Mouse (Mus musculus) olfactory bulb, adult 2 months (tissue): ENCODE results near the gene Snx33. TPM values are rescaled to one million over a fixed set of nuclear protein-coding genes. Genes with fewer than 3 reads are reported as not detected.

ENCODE experiments used
- H3K27ac ChIP-seq: fragments of 200-500 bp; 2 replicates; pipeline ENCODE4 v1.5.1; 2012; ENCODE audit warnings: low read depth, low read length; ENCODE audit not compliant: insufficient read depth
- H3K4me1 ChIP-seq: fragments of 200-500 bp; 2 replicates; pipeline ENCODE4 v1.6.1; 2012; ENCODE audit warnings: low read length; ENCODE audit not compliant: control insufficient read depth, insufficient read depth
- H3K4me3 ChIP-seq: fragments of 200-500 bp; 2 replicates; pipeline ENCODE4 v1.5.1; 2012; ENCODE audit warnings: mild to moderate bottlenecking, low read depth, low read length, moderate library complexity; ENCODE audit not compliant: insufficient read depth
- CTCF ChIP-seq: fragments of 200-500 bp; IDR thresholded peaks from 2 replicates; pipeline ENCODE4 v1.5.1; 2012; ENCODE audit warnings: low read depth, mild to moderate bottlenecking, low read length, moderate library complexity; ENCODE audit not compliant: insufficient read depth
- POLR2A ChIP-seq: fragments of 200-500 bp; IDR thresholded peaks from 2 replicates; pipeline ENCODE4 v1.6.1; 2012; ENCODE audit warnings: mild to moderate bottlenecking, low read depth, low read length, moderate library complexity; ENCODE audit not compliant: insufficient read depth
- WGBS: fragments of 180-500 bp; shearing (Covaris S2); methylation state at CpG from one replicate; pipeline ENCODE4 v1.1.7; 2018; 5-methylcytosine and 5-hydroxymethylcytosine counted together
- polyA plus RNA-seq: library from polyadenylated mRNA; stranded (reverse); fragments of >200 nt; gene quantifications from 2 replicates; pipeline ENCODE4 v1.2.4, GENCODE M21; 2012; ENCODE audit warnings: low replicate concordance; ENCODE audit not compliant: missing spikeins, insufficient read depth, insufficient read length

Snx33 gene
- not detected in 2 replicates for polyA plus RNA-seq

GRCm38 (mm10) chr9:56928041-56928811 lies at the start of gene Snx33:
Snx33 (minus strand) TSS chr9:56928371.
- peak within 1 kb of the TSS; percentile 59 for H3K4me3 ChIP-seq
- WGBS, result under 1% methylated on average over 50 of the region's 50 CpGs
- peaks cover 16% of the 10 kb centered on the region for H3K4me1 ChIP-seq
- TF ChIP-seq CTCF (peak; percentile 48; the same call in 1 of the 2 replicates), POLR2A (no peak)
- H3K27ac ChIP-seq, result peak within 1 kb of the TSS; percentile 24; the same call in 1 of the 2 replicates

GRCm38 (mm10) chr9:56975199-56975598 lies 47.0 kb upstream of the Snx33 start:
- Histone ChIP-seq H3K4me1 (no peaks in the 10 kb centered on the region), H3K27ac (no peak overlapping the region), H3K4me3 (no peak overlapping the region)
- TF ChIP-seq POLR2A, result no peak
- TF ChIP-seq CTCF, result no peak
- 89% methylated on average over 3 of the region's 3 CpGs for WGBS

- WGBS, result 91% methylated on average over 8 of the region's 8 CpGs
- H3K4me3 ChIP-seq, result no peak overlapping the region
Measured at GRCm38 (mm10) chr9:56973960-56974524, 45.9 kb upstream of the Snx33 start.

GRCm38 (mm10) chr9:56970158-56970557 lies 42.0 kb upstream of the Snx33 start:
- 86% methylated on average over 2 of the region's 2 CpGs for WGBS

More at GRCm38 (mm10) chr9:56973960-56974524, 45.9 kb upstream of the Snx33 start:
- Histone ChIP-seq H3K27ac (no peak overlapping the region), H3K4me1 (no peaks in the 10 kb centered on the region)
- TF ChIP-seq CTCF, result no peak
- TF ChIP-seq POLR2A, result no peak

GRCm38 (mm10) chr9:56961591-56961990 lies 33.4 kb upstream of the Snx33 start:
- WGBS, result 96% methylated on average over 3 of the region's 3 CpGs
- H3K27ac ChIP-seq, result no peak overlapping the region
- TF ChIP-seq POLR2A (no peak), CTCF (no peak)
- H3K4me3 ChIP-seq, result no peak overlapping the region
- no peaks in the 10 kb centered on the region for H3K4me1 ChIP-seq

More at GRCm38 (mm10) chr9:56970158-56970557, 42.0 kb upstream of the Snx33 start:
- H3K4me3 ChIP-seq, result no peak overlapping the region
- no peak overlapping the region for H3K27ac ChIP-seq
- H3K4me1 ChIP-seq, result no peaks in the 10 kb centered on the region
- TF ChIP-seq POLR2A (no peak), CTCF (no peak)

GRCm38 (mm10) chr9:56958689-56959088 lies 30.5 kb upstream of the Snx33 start:
- WGBS, result 99% methylated on average over 2 of the region's 2 CpGs
- H3K4me3 ChIP-seq, result no peak overlapping the region
- no peak for TF ChIP-seq CTCF
- no peak for TF ChIP-seq POLR2A
- no peaks in the 10 kb centered on the region for H3K4me1 ChIP-seq
- H3K27ac ChIP-seq, result no peak overlapping the region

GRCm38 (mm10) chr9:56956966-56957675 lies 28.9 kb upstream of the Snx33 start:
- no peak overlapping the region for H3K27ac ChIP-seq
- WGBS, result 90% methylated on average over 7 of the region's 7 CpGs
- H3K4me1 ChIP-seq, result no peaks in the 10 kb centered on the region
- no peak for TF ChIP-seq POLR2A
- TF ChIP-seq CTCF, result no peak
- H3K4me3 ChIP-seq, result no peak overlapping the region

- TF ChIP-seq CTCF (no peak), POLR2A (no peak)
- 97% methylated on average over 1 of the region's 1 CpGs for WGBS
Measured at GRCm38 (mm10) chr9:56953562-56953961, 25.4 kb upstream of the Snx33 start.

More at GRCm38 (mm10) chr9:56953562-56953961, 25.4 kb upstream of the Snx33 start:
- no peak overlapping the region for H3K27ac ChIP-seq
- no peaks in the 10 kb centered on the region; the same call in 1 of the 2 replicates for H3K4me1 ChIP-seq
- H3K4me3 ChIP-seq, result no peak overlapping the region
